In the genomic region with DNA sequence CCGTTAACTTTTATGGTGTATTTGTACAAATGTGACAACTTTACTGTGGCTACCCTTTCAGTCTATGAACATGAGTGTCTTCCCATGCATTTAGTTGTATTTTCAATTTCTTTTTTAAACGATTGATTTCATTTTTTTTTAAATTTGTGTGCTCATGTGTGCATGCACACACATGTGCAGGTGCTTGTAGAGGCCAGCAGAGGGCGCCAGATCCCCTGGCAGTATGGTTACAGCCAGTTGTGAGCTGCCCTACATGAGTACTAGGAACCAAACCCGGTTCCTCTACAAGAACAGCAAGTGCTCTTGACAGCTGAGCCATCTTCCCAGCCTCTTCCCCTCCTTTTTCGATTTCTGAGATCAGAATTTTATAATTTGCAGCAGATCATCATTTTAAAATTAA, we compare ENCODE assay signal across 18 mouse cellular contexts.
DNase-seq lines count a peak whose midpoint lies in the region; ATAC-seq and TF ChIP-seq lines count a peak whose summit lies in the region.
"Had no signal": no experiment of that assay in that cellular context is flagged by ENCODE, and none has a peak within 500 bp of the region (broad histone marks: within the 10 kb centered on the region; RNA-seq: fewer than 3 reads in every experiment).

No protein-coding gene starts in this region.

- TF ChIP-seq POLR2A in MEL (IDR thresholded peaks at IDR 0.05; ENCODE audit: control insufficient read depth in 1 of 2, insufficient read depth in 1 of 2, low read depth in 1 of 2, low read length in 2 of 2, poor library complexity in 1 of 2), result no peak
- no peak for TF ChIP-seq POLR2A in small intestine, adult 2 months (IDR thresholded peaks at IDR 0.05; ENCODE audit: low read depth, low read length)

- 82% methylated on average over 5 of the region's 5 CpGs for WGBS in hindbrain, postnatal 0 days
- 83% methylated on average over 5 of the region's 5 CpGs for WGBS in hindbrain, embryonic 11.5 days
- 71% methylated on average over 5 of the region's 5 CpGs for WGBS in liver, postnatal 0 days (ENCODE audit: insufficient replicate concordance)
- WGBS in liver, embryonic 12.5 days (ENCODE audit: insufficient replicate concordance), result 58% methylated on average over 5 of the region's 5 CpGs
- 81% methylated on average over 5 of the region's 5 CpGs for WGBS in small intestine, adult 2 months

- TF ChIP-seq EP300 in liver, postnatal 0 days (IDR thresholded peaks at IDR 0.05; ENCODE audit: low read depth), result no peak
- no peak for TF ChIP-seq EP300 in MEL (IDR thresholded peaks at IDR 0.05; ENCODE audit: low read depth in 1 of 2, low read length in 2 of 2)

- no peaks in the 10 kb centered on the region for H3K79me2 ChIP-seq in MEL (ENCODE audit: control insufficient read depth, insufficient read depth, low read length, poor library complexity)

- H3K9ac ChIP-seq in hindbrain, postnatal 0 days (replicated peaks; ENCODE audit: low read length), result no peak overlapping the region
- no peak overlapping the region for H3K9ac ChIP-seq in hindbrain, embryonic 11.5 days (ENCODE audit: low read depth, low read length)
- no peak overlapping the region for H3K9ac ChIP-seq in liver, postnatal 0 days (replicated peaks)
- no peak overlapping the region for H3K9ac ChIP-seq in liver, embryonic 12.5 days
- no peak overlapping the region for H3K9ac ChIP-seq in MEL (ENCODE audit: control insufficient read depth, low read depth, low read length, poor library complexity, severe bottlenecking)
- H3K9ac ChIP-seq: midbrain, embryonic 13.5 days; neural tube, embryonic 15.5 days had no signal

- peak; percentile 21; the same call in 1 of the 2 replicates for TF ChIP-seq CTCF in hindbrain, postnatal 0 days (IDR thresholded peaks at IDR 0.05; ENCODE audit: low read depth)
- TF ChIP-seq CTCF in liver, postnatal 0 days (IDR thresholded peaks at IDR 0.05; ENCODE audit: low read depth), result peak; percentile 46
- TF ChIP-seq CTCF in MEL (IDR thresholded peaks at IDR 0.05 in 2 of 3, conservative IDR thresholded peaks at IDR 0.05 in 1 of 3; ENCODE audit: control insufficient read depth in 1 of 3, insufficient read depth in 1 of 3, low read depth in 2 of 3, low read length in 3 of 3, poor library complexity in 1 of 3, severe bottlenecking in 1 of 3), result peak; percentile 15 to 42 (median 27); a peak in 4 of 6 replicates
- peak; percentile 35; the same call in 1 of the 2 replicates for TF ChIP-seq CTCF in small intestine, adult 2 months (IDR thresholded peaks at IDR 0.05; ENCODE audit: extremely low read depth, insufficient read length, insufficient replicate concordance, low read depth, low read length)

- no peak overlapping the region for H3K4me3 ChIP-seq in hindbrain, postnatal 0 days (ENCODE audit: low read length)
- H3K4me3 ChIP-seq in hindbrain, embryonic 11.5 days (ENCODE audit: low read depth, low read length), result no peak overlapping the region
- no peak overlapping the region for H3K4me3 ChIP-seq in liver, postnatal 0 days (ENCODE audit: low read depth, low read length)
- no peak overlapping the region for H3K4me3 ChIP-seq in liver, embryonic 12.5 days
- H3K4me3 ChIP-seq in MEL (ENCODE audit: control insufficient read depth in 1 of 2, insufficient read depth in 1 of 2, low read depth in 2 of 2, low read length in 2 of 2), result no peak overlapping the region
- no peak overlapping the region for H3K4me3 ChIP-seq in small intestine, adult 2 months (ENCODE audit: low read depth, low read length)
- H3K4me3 ChIP-seq: heart, embryonic 10.5 days; midbrain, embryonic 13.5 days; myocyte; neural tube, embryonic 15.5 days had no signal

- H3K27me3 ChIP-seq in hindbrain, postnatal 0 days (ENCODE audit: insufficient read depth, low read length), result no peaks in the 10 kb centered on the region
- no peaks in the 10 kb centered on the region for H3K27me3 ChIP-seq in hindbrain, embryonic 11.5 days (ENCODE audit: control insufficient read depth, insufficient read depth, low read length)
- H3K27me3 ChIP-seq in liver, postnatal 0 days (ENCODE audit: insufficient read depth, low read length), result no peaks in the 10 kb centered on the region
- H3K27me3 ChIP-seq in liver, embryonic 12.5 days (replicated peaks), result no peaks in the 10 kb centered on the region
- H3K27me3 ChIP-seq in MEL (ENCODE audit: control insufficient read depth in 1 of 2, insufficient read depth in 2 of 2, low read length in 2 of 2), result no peaks in the 10 kb centered on the region
- H3K27me3 ChIP-seq in small intestine, adult 2 months (ENCODE audit: control insufficient read depth, insufficient read depth, low read length), result no peaks in the 10 kb centered on the region
- H3K27me3 ChIP-seq: midbrain, embryonic 13.5 days; neural tube, embryonic 15.5 days had no signal

- no peak overlapping the region for H3K4me2 ChIP-seq in hindbrain, postnatal 0 days (ENCODE audit: low read depth, low read length)
- no peak overlapping the region for H3K4me2 ChIP-seq in hindbrain, embryonic 11.5 days (replicated peaks; ENCODE audit: low read depth, low read length)
- no peak overlapping the region for H3K4me2 ChIP-seq in liver, postnatal 0 days (ENCODE audit: low read depth, low read length)
- no peak overlapping the region for H3K4me2 ChIP-seq in liver, embryonic 12.5 days
- H3K4me2 ChIP-seq: midbrain, embryonic 13.5 days; neural tube, embryonic 15.5 days had no signal

- no peak; the same call in 1 of the 2 replicates for TF ChIP-seq RAD21 in MEL (IDR thresholded peaks at IDR 0.05; ENCODE audit: low read depth, low read length)

- H3K9me3 ChIP-seq in hindbrain, postnatal 0 days (ENCODE audit: low read length), result no peaks in the 10 kb centered on the region
- no peaks in the 10 kb centered on the region for H3K9me3 ChIP-seq in hindbrain, embryonic 11.5 days (ENCODE audit: control insufficient read depth, low read length)
- H3K9me3 ChIP-seq in liver, postnatal 0 days (ENCODE audit: low read length), result peaks cover 3% of the 10 kb centered on the region; the same call in 1 of the 2 replicates
- H3K9me3 ChIP-seq in liver, embryonic 12.5 days (replicated peaks), result 0 out of 2 replicates have a peak, but pooled peaks cover 4% of the 10 kb centered on the region
- no peaks in the 10 kb centered on the region for H3K9me3 ChIP-seq in MEL (replicated peaks; ENCODE audit: insufficient read depth, low read length)
- H3K9me3 ChIP-seq: heart, embryonic 10.5 days; midbrain, embryonic 13.5 days; neural tube, embryonic 15.5 days had no signal

- no peak for DNase-seq in hindbrain, postnatal 0 days (ENCODE audit: low spot score)
- DNase-seq in hindbrain, embryonic 11.5 days (ENCODE audit: low spot score), result no peak
- DNase-seq in liver, postnatal 0 days, result no peak
- DNase-seq in MEL (ENCODE audit: low read depth, low spot score), result peak; percentile 2
- no peak for DNase-seq in c-Kit-positive CD71-positive TER-119-positive erythroid progenitor cells, embryonic 14.5 days (ENCODE audit: low spot score)
- DNase-seq: adrenal gland, postnatal 25 days; cerebellum, adult 9-10 months; gastrocnemius, postnatal 36 days; heart, postnatal 36 days; kidney, adult 8-10 months; lung, adult 18-20 months had no signal

- no peak overlapping the region for H3K27ac ChIP-seq in hindbrain, postnatal 0 days
- H3K27ac ChIP-seq in hindbrain, embryonic 11.5 days (ENCODE audit: low read depth, low read length), result no peak overlapping the region
- H3K27ac ChIP-seq in liver, postnatal 0 days (ENCODE audit: low read depth), result no peak overlapping the region
- no peak overlapping the region for H3K27ac ChIP-seq in liver, embryonic 12.5 days
- H3K27ac ChIP-seq in MEL (ENCODE audit: control insufficient read depth, low read depth, low read length), result no peak overlapping the region
- no peak overlapping the region for H3K27ac ChIP-seq in small intestine, adult 2 months (ENCODE audit: insufficient read depth, low read depth, low read length)
- H3K27ac ChIP-seq: heart, embryonic 10.5 days; midbrain, embryonic 13.5 days; neural tube, embryonic 15.5 days had no signal

- no peaks in the 10 kb centered on the region for H3K36me3 ChIP-seq in hindbrain, postnatal 0 days (ENCODE audit: insufficient read depth, low read length)
- no peaks in the 10 kb centered on the region for H3K36me3 ChIP-seq in hindbrain, embryonic 11.5 days (ENCODE audit: control insufficient read depth, insufficient read depth, low read length)
- H3K36me3 ChIP-seq in liver, postnatal 0 days (replicated peaks; ENCODE audit: insufficient read depth, low read length), result no peaks in the 10 kb centered on the region
- H3K36me3 ChIP-seq in liver, embryonic 12.5 days, result no peaks in the 10 kb centered on the region
- no peaks in the 10 kb centered on the region for H3K36me3 ChIP-seq in MEL (ENCODE audit: control insufficient read depth in 1 of 2, insufficient read depth in 2 of 2, low read length in 2 of 2)
- no peaks in the 10 kb centered on the region for H3K36me3 ChIP-seq in small intestine, adult 2 months (ENCODE audit: control insufficient read depth, insufficient read depth, low read length)
- H3K36me3 ChIP-seq: heart, embryonic 10.5 days; midbrain, embryonic 13.5 days; neural tube, embryonic 15.5 days had no signal

- H3K4me1 ChIP-seq in hindbrain, postnatal 0 days (ENCODE audit: insufficient read depth, low read length), result peaks cover 3% of the 10 kb centered on the region; the same call in 1 of the 2 replicates
- H3K4me1 ChIP-seq in hindbrain, embryonic 11.5 days (replicated peaks; ENCODE audit: control insufficient read depth, insufficient read depth, low read length), result no peaks in the 10 kb centered on the region
- H3K4me1 ChIP-seq in liver, postnatal 0 days (ENCODE audit: insufficient read depth), result no peaks in the 10 kb centered on the region
- H3K4me1 ChIP-seq in liver, embryonic 12.5 days, result no peaks in the 10 kb centered on the region
- no peaks in the 10 kb centered on the region for H3K4me1 ChIP-seq in MEL (ENCODE audit: control insufficient read depth in 1 of 2, insufficient read depth in 2 of 2, low read length in 2 of 2)
- no peaks in the 10 kb centered on the region for H3K4me1 ChIP-seq in small intestine, adult 2 months (ENCODE audit: control insufficient read depth, insufficient read depth, insufficient read length, low read length)
- H3K4me1 ChIP-seq: midbrain, embryonic 13.5 days had no signal

- no peak for ATAC-seq in hindbrain, postnatal 0 days
- ATAC-seq in hindbrain, embryonic 11.5 days (ENCODE audit: low FRiP score), result no peak
- ATAC-seq in liver, postnatal 0 days, result no peak
- no peak for ATAC-seq in liver, embryonic 12.5 days
- ATAC-seq: hindbrain, embryonic 16.5 days; midbrain, embryonic 13.5 days had no signal

TF ChIP-seq in MEL, 35 proteins besides CTCF, POLR2A, EP300 and RAD21 (continues in another document):
- TF ChIP-seq GABPA (IDR thresholded peaks at IDR 0.05; ENCODE audit: low read depth, low read length), result no peak
- no peak for TF ChIP-seq CHD1 (IDR thresholded peaks at IDR 0.05; ENCODE audit: low read depth, low read length)
- TF ChIP-seq NRF1 (IDR thresholded peaks at IDR 0.05; ENCODE audit: insufficient read depth, low read depth, low read length, poor library complexity, severe bottlenecking), result no peak
- TF ChIP-seq E2F4 (IDR thresholded peaks at IDR 0.05; ENCODE audit: borderline replicate concordance, low read depth, low read length), result no peak
- no peak for TF ChIP-seq ZKSCAN1 (IDR thresholded peaks at IDR 0.05; ENCODE audit: low read depth, low read length)
- TF ChIP-seq ETS1 (IDR thresholded peaks at IDR 0.05; ENCODE audit: low read depth, low read length), result no peak
- no peak for TF ChIP-seq TBP (IDR thresholded peaks at IDR 0.05; ENCODE audit: low read depth, low read length)
- TF ChIP-seq NELFE (IDR thresholded peaks at IDR 0.05; ENCODE audit: low read depth, low read length), result no peak
